Mouse (Mus musculus) thymus, postnatal 25 days (tissue): ENCODE results near the gene Kidins220.

Experiments
- DNase-seq: peaks from one replicate; pipeline ENCODE4 v3.0.0; 2022

Kidins220 gene

DNA sequence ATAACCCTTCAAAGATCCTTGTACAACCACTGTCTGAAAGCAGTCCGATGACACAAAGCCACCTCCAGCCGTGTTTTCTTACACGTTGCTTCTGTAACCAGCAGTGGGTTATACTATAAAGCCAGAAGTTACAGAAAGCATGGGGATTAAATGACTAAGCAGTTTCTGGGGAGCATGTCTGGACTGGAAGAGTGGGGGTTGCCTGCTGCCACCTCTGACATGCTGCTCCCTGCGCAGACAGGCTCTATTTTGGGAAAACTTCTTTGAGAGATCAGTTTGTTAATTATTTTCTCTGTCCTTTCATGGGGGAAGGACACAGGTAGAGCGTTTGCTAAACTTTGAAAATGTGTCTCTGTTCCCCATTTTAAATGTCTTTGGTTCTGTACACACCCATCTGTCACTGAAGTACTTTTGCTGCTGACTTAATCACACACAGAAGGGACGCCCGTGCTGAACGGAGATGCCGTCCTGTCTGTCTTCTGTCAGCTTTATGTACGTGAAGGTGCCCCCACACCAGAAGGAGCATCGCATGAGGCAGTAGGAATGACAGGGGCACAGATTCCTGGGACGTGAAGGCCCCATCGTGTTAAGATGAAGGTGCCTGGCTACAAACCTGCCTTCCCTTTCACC is 11.2 kb upstream of the Kidins220 start:
- no peak for DNase-seq

DNA sequence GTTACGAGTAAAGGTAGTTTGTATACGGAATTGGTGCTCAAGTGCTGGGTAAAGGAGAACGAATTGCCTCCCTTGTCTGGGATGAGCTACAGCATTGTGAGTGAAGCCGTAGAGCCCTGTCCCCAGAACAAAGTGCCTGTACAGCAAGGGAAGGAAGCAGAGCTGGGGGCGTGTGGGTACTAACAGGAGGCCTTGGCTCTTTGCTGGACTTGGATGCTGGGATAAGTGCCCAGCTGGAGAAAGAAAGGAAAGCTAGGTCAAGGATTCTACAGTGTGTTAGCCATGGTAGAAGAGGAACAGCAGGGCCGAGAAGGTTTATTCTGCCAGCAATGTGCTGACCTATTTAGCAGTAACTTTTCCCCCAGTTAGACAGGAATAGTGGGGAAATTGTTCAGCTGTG is 9.3 kb upstream of the Kidins220 start:
- DNase-seq = no peak

DNA sequence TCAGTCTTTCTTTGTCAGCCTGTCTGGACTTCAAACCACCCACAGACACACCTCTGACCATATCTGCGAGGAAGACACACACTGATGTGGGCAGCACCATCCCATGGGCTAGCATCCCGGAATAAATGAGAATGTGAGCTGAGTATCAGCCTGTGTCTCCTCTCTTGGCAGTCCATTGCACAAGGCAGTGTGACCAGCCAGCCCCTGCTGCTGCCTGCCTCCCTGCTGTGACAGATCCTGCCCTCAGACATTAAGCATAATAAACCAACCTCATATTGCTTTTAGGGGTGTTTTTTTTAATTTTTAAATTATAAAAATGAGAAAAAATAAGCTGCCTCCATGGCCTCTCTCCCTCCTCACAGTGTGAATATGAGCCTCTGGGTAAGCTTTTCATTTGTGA is 8.7 kb upstream of the Kidins220 start:
- DNase-seq = no peak

GRCm38 (mm10) chr12:24971490-24972200 is 3.1 kb upstream of the Kidins220 start:
- DNase-seq = no peak

GRCm38 (mm10) chr12:24972371-24973350 is 2.1 kb upstream of the Kidins220 start:
- no peak for DNase-seq

DNA sequence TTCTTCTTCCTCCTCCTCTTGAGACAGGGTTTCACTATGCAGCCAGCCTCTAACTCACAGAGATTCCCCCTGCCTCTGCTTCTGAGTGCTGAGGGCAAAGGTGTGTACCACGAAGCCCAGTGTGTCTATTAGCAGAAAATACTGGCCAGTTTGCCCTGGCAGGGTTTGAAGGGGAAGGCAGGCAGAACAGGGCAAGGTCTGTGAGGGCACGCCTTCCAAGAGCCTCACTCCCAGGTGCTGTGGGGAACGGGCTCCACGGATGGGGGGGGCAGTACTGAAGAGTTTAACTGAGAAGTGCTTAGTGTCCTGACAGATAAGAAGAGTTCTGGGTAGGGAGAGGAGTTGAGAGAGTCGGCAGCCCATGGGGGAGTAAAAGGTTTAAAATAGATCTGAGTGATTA is 1.1 kb upstream of the Kidins220 start:
- DNase-seq = no peak

DNA sequence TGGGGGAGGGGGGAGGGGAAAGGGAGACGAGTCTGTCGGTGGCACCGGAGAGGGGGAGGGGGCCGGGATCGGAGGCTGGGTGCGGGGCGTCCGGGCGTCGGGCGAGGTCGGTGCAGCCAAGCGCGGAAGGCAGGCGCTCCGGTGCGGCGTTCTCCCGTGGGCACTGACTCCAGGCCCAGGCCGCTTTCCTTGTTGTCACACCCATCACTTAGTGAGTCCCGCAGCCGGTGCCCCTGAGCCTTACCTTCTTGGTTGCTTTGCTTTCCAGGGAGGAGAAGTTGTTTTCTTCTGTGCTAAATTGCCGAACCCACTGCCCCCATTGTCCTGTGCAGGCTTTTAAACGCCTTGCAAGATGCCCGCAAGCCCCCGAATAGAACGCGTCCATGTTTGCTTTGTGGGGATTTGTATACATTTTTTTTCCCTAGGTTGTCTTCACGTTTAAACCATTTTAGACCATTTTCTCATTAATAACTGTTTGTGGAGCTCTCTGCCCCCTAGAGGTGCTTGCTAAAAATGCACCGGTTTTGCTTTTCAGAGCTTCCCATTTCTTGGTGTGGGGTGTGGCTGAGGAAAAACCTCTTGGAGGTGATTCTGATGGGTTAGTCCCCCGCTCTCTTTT is 499 bp downstream of the Kidins220 start:
- peak; percentile 68 for DNase-seq

DNA sequence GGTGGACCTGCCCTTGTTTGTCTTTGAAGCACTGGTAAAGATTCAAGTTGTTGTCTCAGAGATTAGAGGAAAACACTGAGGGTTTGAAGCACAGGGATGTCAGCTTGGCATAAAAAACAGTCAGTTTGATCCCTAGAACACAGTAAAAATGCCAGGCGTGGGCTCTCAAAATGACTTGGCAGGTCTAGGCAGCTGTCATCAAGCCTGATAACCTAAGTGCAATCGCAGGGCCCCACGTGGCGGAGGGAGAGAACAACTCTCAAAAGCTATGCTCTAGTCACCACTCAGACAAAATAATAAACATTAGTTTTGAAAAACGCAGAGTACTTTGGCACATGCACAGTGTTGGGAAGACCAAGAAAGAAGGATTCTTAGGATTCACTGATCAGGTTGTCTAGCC is 10.5 kb downstream of the Kidins220 start:
- DNase-seq = no peak

DNA sequence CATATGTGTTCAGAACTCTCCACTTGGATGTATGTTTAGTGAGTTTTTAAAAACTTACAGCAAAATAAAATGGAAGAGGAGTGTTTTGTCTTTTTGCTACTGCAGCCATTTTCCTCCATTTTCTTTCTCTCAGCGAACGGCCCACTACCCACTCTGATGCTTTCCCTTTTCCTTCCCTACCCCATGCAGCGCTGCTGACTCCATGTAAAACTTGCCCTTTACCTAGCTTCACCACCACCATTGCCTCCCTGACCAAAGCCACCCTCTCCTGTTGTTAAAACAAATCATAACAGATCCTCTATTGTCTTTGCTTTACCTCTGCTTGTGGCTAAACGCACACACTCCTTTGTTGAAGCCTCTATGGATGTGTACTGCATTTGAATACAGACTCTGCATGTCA is 20.6 kb downstream of the Kidins220 start:
- DNase-seq = no peak

DNA sequence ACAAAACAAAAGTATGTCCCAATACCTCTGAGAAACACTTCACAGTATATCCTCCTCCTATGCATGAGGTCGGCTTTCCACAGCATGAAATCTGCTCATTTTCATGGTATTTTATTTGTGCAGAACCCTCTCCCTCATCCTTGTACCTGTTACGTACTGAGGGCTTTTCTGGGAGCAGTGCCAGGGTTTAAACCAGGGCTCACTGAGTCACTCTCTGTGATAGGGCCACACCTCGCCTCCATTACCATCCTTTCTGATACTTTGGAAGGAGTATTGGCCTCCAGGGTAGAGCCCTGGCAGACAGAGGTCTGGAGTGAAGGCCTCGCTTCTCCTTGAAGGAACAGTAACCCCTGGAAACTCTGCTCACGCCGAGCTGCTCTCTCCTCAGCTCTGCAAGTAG is 30.6 kb downstream of the Kidins220 start:
- no peak for DNase-seq

- no peak for DNase-seq
Observed at GRCm38 (mm10) chr12:25009957-25010356, 35.2 kb downstream of the Kidins220 start.

- DNase-seq = peak; percentile 27
Observed at GRCm38 (mm10) chr12:25010416-25010815, 35.7 kb downstream of the Kidins220 start.

DNA sequence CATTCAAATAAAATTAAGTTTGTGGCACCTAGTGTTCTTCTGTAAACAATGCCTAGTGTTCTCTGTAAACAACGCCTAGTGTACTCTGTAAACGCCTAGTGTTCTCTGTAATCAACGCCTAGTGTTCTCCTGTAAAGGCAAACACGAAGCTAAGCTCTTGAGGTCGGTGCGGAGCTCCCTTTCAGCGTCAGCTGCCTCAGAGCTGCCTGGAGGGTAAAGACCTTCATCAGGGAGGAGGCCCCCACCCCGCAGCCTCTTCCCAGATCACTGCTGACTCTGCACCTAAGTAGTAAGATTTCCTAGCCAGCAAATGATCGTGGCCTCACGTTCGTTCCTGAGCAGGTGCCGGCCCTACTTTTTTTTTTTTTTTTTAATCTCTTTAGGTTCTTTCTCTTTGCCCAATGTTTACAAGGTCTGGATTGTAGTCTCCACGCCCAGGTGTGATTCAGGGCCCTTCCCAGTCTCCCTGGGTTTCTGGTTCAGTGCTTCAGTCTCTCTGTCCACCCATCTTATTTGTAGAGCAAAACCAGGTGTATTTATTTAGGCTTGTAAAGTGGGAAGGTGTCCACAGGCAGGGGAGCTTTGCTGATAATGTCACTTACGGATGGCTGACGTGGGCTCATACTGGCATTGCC is 37.1 kb downstream of the Kidins220 start:
- peak; percentile 30 for DNase-seq

GRCm38 (mm10) chr12:25012555-25013540 is 38.1 kb downstream of the Kidins220 start:
- DNase-seq = peak; percentile 36

DNA sequence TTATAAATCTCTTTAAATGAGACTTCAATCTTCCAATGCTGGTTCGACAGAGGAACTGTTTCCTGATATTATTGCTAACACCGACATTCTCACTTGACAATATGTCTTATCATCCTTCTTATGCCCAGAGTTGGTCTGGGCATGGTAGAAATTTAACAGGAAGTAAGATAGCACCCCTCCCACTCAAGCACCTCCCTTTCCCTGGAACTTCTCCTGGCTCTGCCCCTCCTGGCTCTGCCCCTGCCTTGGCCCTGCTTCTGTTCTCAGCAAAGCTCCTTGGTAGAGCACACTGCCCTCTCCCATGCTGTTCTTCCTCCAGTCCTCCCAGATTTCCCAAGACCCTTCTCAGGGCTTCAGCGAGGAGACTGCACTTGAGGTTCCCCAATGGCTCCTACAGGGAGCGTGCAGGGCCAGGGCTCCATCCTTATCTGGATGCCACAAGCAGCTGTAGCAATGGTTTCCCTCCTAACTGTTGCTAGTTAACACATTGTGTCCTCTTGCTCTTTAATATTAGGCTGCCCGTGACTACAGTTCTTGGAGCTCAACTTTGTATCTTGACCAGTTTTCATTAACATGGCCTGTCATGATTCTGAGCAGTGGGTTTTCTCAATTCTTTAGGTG is 39.7 kb downstream of the Kidins220 start:
- DNase-seq = no peak

DNA sequence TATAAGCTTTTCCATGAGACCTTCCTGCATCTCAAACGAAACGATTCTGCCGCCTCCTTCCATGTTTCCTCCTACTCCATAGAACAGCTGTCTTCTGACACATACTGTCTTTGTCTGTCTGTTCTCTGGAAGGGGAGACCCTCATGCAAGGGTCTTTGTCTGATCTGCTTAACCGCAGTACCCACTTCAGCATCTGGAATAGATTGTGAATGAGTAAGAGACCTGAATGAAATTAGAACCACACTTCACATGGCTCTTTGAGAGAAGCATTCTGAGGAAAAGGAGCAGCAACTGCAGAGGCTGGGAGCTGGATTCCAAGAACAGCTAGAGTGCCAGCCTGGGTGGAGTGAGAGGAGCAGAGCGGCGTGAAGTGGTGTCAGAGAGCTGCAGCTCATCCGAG is 40.2 kb downstream of the Kidins220 start:
- DNase-seq = no peak

DNA sequence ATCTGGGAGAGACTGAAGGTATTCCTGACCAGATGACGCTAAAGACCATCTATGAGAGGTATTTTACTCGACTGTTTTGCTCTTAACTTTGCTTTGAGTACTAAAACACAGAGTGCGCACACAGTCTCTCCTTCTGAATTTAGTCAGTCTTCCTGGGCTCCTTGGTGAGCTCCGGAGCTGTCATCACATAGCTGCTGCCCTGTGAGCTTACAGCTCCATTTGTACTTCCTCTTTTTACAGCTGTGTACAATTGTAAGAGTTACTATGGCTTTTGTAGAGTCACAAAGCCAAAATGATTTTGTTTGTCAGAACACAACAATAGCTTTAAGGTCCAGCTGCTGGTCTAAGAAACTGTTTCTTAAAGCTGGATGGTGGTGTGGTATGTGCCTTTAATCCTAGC is 42.3 kb downstream of the Kidins220 start:
- no peak for DNase-seq

DNA sequence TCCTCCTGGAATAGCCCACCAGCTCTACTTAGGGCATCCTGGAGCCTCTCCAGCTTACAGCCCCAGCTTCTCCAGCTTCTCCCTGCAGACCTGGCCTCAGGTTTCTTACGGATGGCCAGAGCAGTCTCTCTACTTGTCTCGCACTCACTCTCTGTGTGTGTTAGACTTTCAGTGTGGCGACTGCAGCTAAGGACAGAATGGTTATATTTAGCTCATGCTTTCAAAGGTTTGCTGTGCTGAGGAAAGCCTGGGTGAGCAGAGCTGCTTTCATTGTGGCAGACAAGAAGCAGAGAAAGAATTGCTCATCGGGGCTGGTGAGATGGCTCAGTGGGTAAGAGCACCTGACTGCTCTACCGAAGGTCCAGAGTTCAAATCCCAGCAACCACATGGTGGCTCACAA is 46.3 kb downstream of the Kidins220 start:
- DNase-seq = no peak

- DNase-seq = peak; percentile 30
Observed at GRCm38 (mm10) chr12:25024862-25025545, 50.3 kb downstream of the Kidins220 start.

- DNase-seq = no peak
Observed at GRCm38 (mm10) chr12:25026308-25026707, 51.6 kb downstream of the Kidins220 start.
